Mouse (Mus musculus) CH12.LX (cell line): ENCODE data around the gene Pmpcb. TPM values are rescaled to one million over a fixed set of nuclear protein-coding genes. Genes with fewer than 3 reads are reported as not detected.
A peak's percentile ranks its signal among the peaks of the same experiment; 100 is the strongest.

Experiments
- DNase-seq: peaks from one replicate; pipeline ENCODE4 v3.0.0-alpha.2; 2013; ENCODE audit errors: extremely low read depth
- H3K27ac ChIP-seq: 2 replicates; pipeline ENCODE4 v1.5.1; 2012; ENCODE audit warnings: low read depth, mild to moderate bottlenecking, control low read depth, moderate library complexity; ENCODE audit not compliant: insufficient read depth
- H3K27me3 ChIP-seq: replicated peaks from 2 replicates; pipeline ENCODE3; 2012; ENCODE audit warnings: inconsistent platforms
- H3K36me3 ChIP-seq, 2 experiments: replicated peaks in 1 of 2; 2 replicates each; pipeline versions ENCODE3 to v1.6.1; 2012; ENCODE audit warnings: inconsistent platforms in 1 of 2, low read length in 1 of 2, mild to moderate bottlenecking in 1 of 2, mixed read lengths in 1 of 2, moderate library complexity in 1 of 2; ENCODE audit not compliant: control insufficient read depth in 1 of 2, insufficient read depth in 1 of 2
- H3K4me1 ChIP-seq, 2 experiments: 2 replicates each; pipeline ENCODE4 v1.6.1; 2012; ENCODE audit warnings: inconsistent platforms in 1 of 2, moderate library complexity in 1 of 2; ENCODE audit not compliant: insufficient read depth in 2 of 2, control insufficient read depth in 1 of 2
- H3K4me2 ChIP-seq: 2 replicates; pipeline ENCODE4 v1.6.1; 2012; ENCODE audit warnings: low read depth, mild to moderate bottlenecking, control low read depth; ENCODE audit not compliant: poor library complexity, insufficient read depth, severe bottlenecking
- H3K4me3 ChIP-seq, 3 experiments: fragments of 150-350 bp in 1 of 3; sonication (generic) in 1 of 3; replicated peaks in 1 of 3; 2 replicates each; pipeline versions ENCODE3 to v1.5.1; 2011 to 2012; ENCODE audit warnings: low read depth in 2 of 3, low read length in 2 of 3, mild to moderate bottlenecking in 2 of 3, moderate library complexity in 2 of 3, control low read depth in 1 of 3, improper control_type of control experiment in 1 of 3, inconsistent platforms in 1 of 3, mixed read lengths in 1 of 3; ENCODE audit not compliant: poor library complexity in 1 of 3
- H3K79me2 ChIP-seq: replicated peaks from 2 replicates; pipeline ENCODE4 v1.6.1; 2012; ENCODE audit warnings: mild to moderate bottlenecking, moderate library complexity; ENCODE audit not compliant: control insufficient read depth, poor library complexity, insufficient read depth, severe bottlenecking; ENCODE audit errors: extremely low read depth
- H3K9ac ChIP-seq: 2 replicates; pipeline ENCODE4 v1.6.1; 2012; ENCODE audit warnings: low read depth, mild to moderate bottlenecking, control low read depth, moderate library complexity; ENCODE audit not compliant: insufficient read depth
- H3K9me3 ChIP-seq: replicated peaks from 2 replicates; pipeline ENCODE3; 2012; ENCODE audit warnings: low read length, inconsistent platforms, mixed read lengths
- BHLHE40 ChIP-seq: IDR thresholded peaks from 2 replicates; pipeline ENCODE4 v1.6.1; 2011; ENCODE audit warnings: mild to moderate bottlenecking, low read depth, low read length, improper control_type of control experiment
- CHD1 ChIP-seq: IDR thresholded peaks from 2 replicates; pipeline ENCODE4 v1.6.1; 2012; ENCODE audit warnings: low read depth, low read length, improper control_type of control experiment, inconsistent platforms
- CHD2 ChIP-seq: IDR thresholded peaks from 2 replicates; pipeline ENCODE4 v1.6.1; 2011; ENCODE audit warnings: low read length, improper control_type of control experiment
- CTCF ChIP-seq, 2 experiments: IDR thresholded peaks in 1 of 2; conservative IDR thresholded peaks in 1 of 2; 2 replicates each; pipeline ENCODE4 v1.5.1; 2011 to 2012; ENCODE audit warnings: low read depth in 2 of 2, low read length in 2 of 2, improper control_type of control experiment in 1 of 2, inconsistent platforms in 1 of 2, mild to moderate bottlenecking in 1 of 2, moderate library complexity in 1 of 2
- E2F4 ChIP-seq: IDR thresholded peaks from 2 replicates; pipeline ENCODE4 v1.6.1; 2011; ENCODE audit warnings: low read depth, low read length, improper control_type of control experiment; ENCODE audit not compliant: insufficient replicate concordance
- ELF1 ChIP-seq: IDR thresholded peaks from 2 replicates; pipeline ENCODE4 v1.6.1; 2014; ENCODE audit warnings: low read depth, mild to moderate bottlenecking, inconsistent platforms, low read length, improper control_type of control experiment
- EP300 ChIP-seq: IDR thresholded peaks from 2 replicates; pipeline ENCODE4 v1.6.1; 2011; ENCODE audit warnings: low read length, improper control_type of control experiment
- ETS1 ChIP-seq: conservative IDR thresholded peaks from 2 replicates; pipeline ENCODE4 v1.6.1; 2012; ENCODE audit warnings: low read depth, mild to moderate bottlenecking, inconsistent platforms, low read length, improper control_type of control experiment, moderate library complexity
- GABPA ChIP-seq: IDR thresholded peaks from 2 replicates; pipeline ENCODE4 v1.6.1; 2012; ENCODE audit warnings: low read depth, low read length, improper control_type of control experiment, inconsistent platforms; ENCODE audit not compliant: insufficient replicate concordance
- HCFC1 ChIP-seq: IDR thresholded peaks from 2 replicates; pipeline ENCODE4 v1.6.1; 2012; ENCODE audit warnings: low read depth, mild to moderate bottlenecking, inconsistent platforms, low read length, improper control_type of control experiment
- IRF4 ChIP-seq: IDR thresholded peaks from 2 replicates; pipeline ENCODE4 v1.6.1; 2014; ENCODE audit warnings: low read depth, mild to moderate bottlenecking, inconsistent platforms, low read length, improper control_type of control experiment
- JUN ChIP-seq: IDR thresholded peaks from 2 replicates; pipeline ENCODE4 v1.6.1; 2011; ENCODE audit warnings: low read depth, mild to moderate bottlenecking, low read length, improper control_type of control experiment, moderate library complexity; ENCODE audit not compliant: insufficient read depth
- JUND ChIP-seq: conservative IDR thresholded peaks from 2 replicates; pipeline ENCODE4 v1.6.1; 2011; ENCODE audit warnings: low read depth, low read length, improper control_type of control experiment
- KAT2A ChIP-seq: IDR thresholded peaks from 2 replicates; pipeline ENCODE4 v1.6.1; 2012; ENCODE audit warnings: low read length, improper control_type of control experiment, inconsistent platforms; ENCODE audit not compliant: insufficient replicate concordance
- MAFK ChIP-seq: IDR thresholded peaks from 2 replicates; pipeline ENCODE4 v1.6.1; 2011; ENCODE audit warnings: low read length, improper control_type of control experiment; ENCODE audit not compliant: insufficient replicate concordance
- MAX ChIP-seq: IDR thresholded peaks from 2 replicates; pipeline ENCODE4 v1.6.1; 2011; ENCODE audit warnings: low read length, improper control_type of control experiment
- MAZ ChIP-seq: IDR thresholded peaks from 2 replicates; pipeline ENCODE4 v1.6.1; 2012; ENCODE audit warnings: low read depth, mild to moderate bottlenecking, inconsistent platforms, low read length, improper control_type of control experiment, moderate library complexity
- MEF2A ChIP-seq: IDR thresholded peaks from 2 replicates; pipeline ENCODE4 v1.6.1; 2014; ENCODE audit warnings: low read depth, mild to moderate bottlenecking, inconsistent platforms, low read length, improper control_type of control experiment, borderline replicate concordance
- MXI1 ChIP-seq: IDR thresholded peaks from 2 replicates; pipeline ENCODE4 v1.6.1; 2011; ENCODE audit warnings: mild to moderate bottlenecking, low read depth, low read length, improper control_type of control experiment
- MYC ChIP-seq: IDR thresholded peaks from 2 replicates; pipeline ENCODE4 v1.6.1; 2011; ENCODE audit warnings: low read depth, mild to moderate bottlenecking, improper control_type of control experiment, low read length
- NELFE ChIP-seq: IDR thresholded peaks from 2 replicates; pipeline ENCODE4 v1.6.1; 2011; ENCODE audit warnings: low read depth, low read length, improper control_type of control experiment
- NRF1 ChIP-seq: IDR thresholded peaks from 2 replicates; pipeline ENCODE4 v1.6.1; 2014; ENCODE audit warnings: low read depth, mild to moderate bottlenecking, inconsistent platforms, low read length, improper control_type of control experiment, moderate library complexity
- PAX5 ChIP-seq: IDR thresholded peaks from 2 replicates; pipeline ENCODE4 v1.6.1; 2012; ENCODE audit warnings: low read length, inconsistent platforms, mixed read lengths
- POLR2A ChIP-seq: IDR thresholded peaks from 2 replicates; pipeline ENCODE4 v1.6.1; 2011; ENCODE audit warnings: low read depth, mild to moderate bottlenecking, improper control_type of control experiment, low read length
- POLR2AphosphoS2 ChIP-seq: IDR thresholded peaks from 2 replicates; pipeline ENCODE4 v1.6.1; 2011; ENCODE audit warnings: low read depth, low read length, improper control_type of control experiment
- RAD21 ChIP-seq: IDR thresholded peaks from 2 replicates; pipeline ENCODE4 v1.6.1; 2011; ENCODE audit warnings: low read depth, mild to moderate bottlenecking, low read length, improper control_type of control experiment, moderate library complexity
- RCOR1 ChIP-seq: conservative IDR thresholded peaks from 2 replicates; pipeline ENCODE4 v1.6.1; 2012; ENCODE audit warnings: low read depth, mild to moderate bottlenecking, inconsistent platforms, low read length, improper control_type of control experiment
- SIN3A ChIP-seq: IDR thresholded peaks from 2 replicates; pipeline ENCODE4 v1.6.1; 2012; ENCODE audit warnings: low read length, improper control_type of control experiment, inconsistent platforms
- SMC3 ChIP-seq: IDR thresholded peaks from 2 replicates; pipeline ENCODE4 v1.6.1; 2011; ENCODE audit warnings: low read depth, low read length, improper control_type of control experiment
- TBP ChIP-seq: conservative IDR thresholded peaks from 2 replicates; pipeline ENCODE4 v1.6.1; 2011; ENCODE audit warnings: low read depth, low read length, improper control_type of control experiment
- TCF12 ChIP-seq: IDR thresholded peaks from 2 replicates; pipeline ENCODE4 v1.6.1; 2014; ENCODE audit warnings: low read depth, mild to moderate bottlenecking, inconsistent platforms, low read length, improper control_type of control experiment
- UBTF ChIP-seq: IDR thresholded peaks from 2 replicates; pipeline ENCODE4 v1.6.1; 2012; ENCODE audit warnings: low read depth, mild to moderate bottlenecking, inconsistent platforms, low read length, improper control_type of control experiment, moderate library complexity
- USF1 ChIP-seq: IDR thresholded peaks from 2 replicates; pipeline ENCODE4 v1.6.1; 2014; ENCODE audit warnings: low read depth, mild to moderate bottlenecking, inconsistent platforms, low read length, improper control_type of control experiment
- USF2 ChIP-seq: conservative IDR thresholded peaks from 2 replicates; pipeline ENCODE4 v1.6.1; 2011; ENCODE audit warnings: low read depth, low read length, improper control_type of control experiment
- ZC3H11A ChIP-seq: IDR thresholded peaks from 2 replicates; pipeline ENCODE4 v1.6.1; 2012; ENCODE audit warnings: low read depth, mild to moderate bottlenecking, inconsistent platforms, low read length, improper control_type of control experiment
- ZKSCAN1 ChIP-seq: IDR thresholded peaks from 2 replicates; pipeline ENCODE4 v1.6.1; 2012; ENCODE audit warnings: low read depth, inconsistent platforms, low read length, improper control_type of control experiment, borderline replicate concordance
- ZMIZ1 ChIP-seq: IDR thresholded peaks from 2 replicates; pipeline ENCODE4 v1.6.1; 2012; ENCODE audit warnings: low read depth, mild to moderate bottlenecking, inconsistent platforms, low read length, improper control_type of control experiment
- ZNF384 ChIP-seq: IDR thresholded peaks from 2 replicates; pipeline ENCODE4 v1.6.1; 2012; ENCODE audit warnings: low read depth, low read length, improper control_type of control experiment, inconsistent platforms
- dilution Hi-C: fragments of 300-500 bp; cut with MboI; formaldehyde crosslinking; loops from 2 replicates; pipeline ENCODE4 v1.14.3; 2020; ENCODE audit warnings: low sequenced_read_pairs; ENCODE audit not compliant: extremely low pct_unique_long_range_greater_than_20kb, extremely low pct_ligation_motif_present
- in situ Hi-C: fragments of 300-500 bp; cut with MboI; formaldehyde crosslinking; loops from 3 replicates; pipeline ENCODE4 v1.14.3; 2019; ENCODE audit warnings: low sequenced_read_pairs, low pct_ligation_motif_present, low pct_unique_long_range_greater_than_20kb, mixed read lengths
- polyA plus RNA-seq: library from polyadenylated mRNA; unstranded; fragments of >175 nt; gene quantifications from 2 replicates; pipeline ENCODE4 v1.2.1, GENCODE M21; 2012; ENCODE audit warnings: low read depth; ENCODE audit not compliant: insufficient read length
- total RNA-seq, 2 experiments: library from RNA; depleted of rRNA; stranded (reverse); fragments of 300-350 nt in 1 of 2; fragments of >200 nt in 1 of 2; gene quantifications; 2 replicates each; pipeline ENCODE4 v1.2.3; 2012 to 2014

Gene Pmpcb
- total and polyA plus RNA-seq, 3 experiments: 113 to 166 (median 165) TPM

- Histone ChIP-seq H3K27me3 (no peaks in the 10 kb centered on the region), H3K27ac (no peak overlapping the region), H3K36me3 (peaks cover 11 to 24% of the 10 kb centered on the region in 2 experiments), H3K4me1 (peaks cover 12 to 28% of the 10 kb centered on the region in 2 experiments), H3K4me2 (peak overlapping the region; percentile 30; the same call in 1 of the 2 replicates), H3K79me2 (peaks cover 16% of the 10 kb centered on the region), H3K4me3 (peak overlapping the region; percentile 42 to 65 (median 55)), H3K9ac (peak overlapping the region; percentile 16; the same call in 1 of the 2 replicates), H3K9me3 (no peaks in the 10 kb centered on the region)
- in situ Hi-C loops: no loop called here
- TF ChIP-seq NRF1: peak; percentile 53; the same call in 1 of the 2 replicates
- no peak for TF ChIP-seq E2F4
- no peak for TF ChIP-seq RCOR1
- peak; percentile 31 for TF ChIP-seq MAX
- no peak for TF ChIP-seq ELF1
- no peak for TF ChIP-seq SMC3
- TF ChIP-seq HCFC1: 0 out of 2 replicates have a peak, but pooled peaks have one; percentile 23
- no peak; the same call in 1 of the 2 replicates for TF ChIP-seq CHD1
- no peak for TF ChIP-seq TBP
- peak; percentile 43; the same call in 1 of the 2 replicates for TF ChIP-seq MXI1
- TF ChIP-seq CHD2: no peak
- no peak for TF ChIP-seq ZMIZ1
- no peak for TF ChIP-seq JUND
- no peak for TF ChIP-seq ZC3H11A
- no peak for TF ChIP-seq CTCF (conservative IDR thresholded peaks at IDR 0.05 in 1 of 2, IDR thresholded peaks at IDR 0.05 in 1 of 2; ENCODE audit: low read depth in 2 of 2, low read length in 2 of 2)
- TF ChIP-seq NELFE: peak; percentile 43; the same call in 1 of the 2 replicates
- TF ChIP-seq POLR2AphosphoS2: no peak
- TF ChIP-seq IRF4: no peak
- no peak for TF ChIP-seq USF1
- no peak for TF ChIP-seq UBTF
- no peak for TF ChIP-seq KAT2A
- TF ChIP-seq MYC: no peak
- no peak for TF ChIP-seq USF2
- TF ChIP-seq TCF12: peak; percentile 29; the same call in 1 of the 2 replicates
- TF ChIP-seq ZKSCAN1: no peak
- TF ChIP-seq SIN3A: peak; percentile 42; the same call in 1 of the 2 replicates
- TF ChIP-seq JUN: no peak
- TF ChIP-seq POLR2A: no peak; the same call in 1 of the 2 replicates
- TF ChIP-seq PAX5: no peak
- no peak for TF ChIP-seq EP300
- no peak for TF ChIP-seq GABPA
- no peak for TF ChIP-seq MEF2A
- no peak for TF ChIP-seq RAD21
- TF ChIP-seq BHLHE40: peak; percentile 67
- no peak for TF ChIP-seq MAFK
- no peak for TF ChIP-seq ETS1
- no peak for TF ChIP-seq MAZ
- TF ChIP-seq ZNF384: no peak
- dilution Hi-C loops: no loop called here
- no peak for DNase-seq
Measured at GRCm38 (mm10) chr5:21735100-21735499, 1.8 kb upstream of the Pmpcb start.
